Mouse (Mus musculus) B cell, adult 2 months (primary cell): ENCODE measurements around the gene Cldn4.
"Not testable (repeated sequence)": the region's sequence is repeated elsewhere in the genome, so short reads cannot be mapped to it uniquely, and the experiment has no call there.

Experiments used
- DNase-seq, 2 experiments: peaks; one replicate each; pipeline ENCODE4 v3.0.0; 2022

Gene Cldn4

DNA sequence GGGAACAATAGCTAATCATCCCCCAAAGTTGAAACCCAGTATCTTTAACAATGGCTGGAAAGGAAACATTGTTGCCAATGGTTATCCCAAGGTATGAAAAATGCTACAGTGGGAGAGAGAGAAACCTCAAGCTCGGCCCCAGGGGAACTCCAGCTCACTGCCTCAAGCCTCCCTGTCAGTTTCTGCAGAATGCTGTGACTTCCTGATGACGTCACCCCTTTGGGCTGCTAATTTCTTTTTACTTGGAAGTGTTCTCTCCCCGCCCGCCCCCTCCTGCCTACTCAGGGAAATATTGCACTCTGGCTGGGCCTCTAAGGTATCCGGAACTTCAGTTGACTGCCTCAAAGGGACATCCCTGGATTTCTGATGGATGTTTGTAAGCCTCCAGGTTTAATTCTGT is 16.8 kb upstream of the Cldn4 start:
- no peak for DNase-seq

- no peak for DNase-seq
Measured at GRCm38 (mm10) chr5:134961519-134961918, 14.8 kb upstream of the Cldn4 start.

- DNase-seq: no peak
Measured at GRCm38 (mm10) chr5:134960430-134960829, 13.7 kb upstream of the Cldn4 start.

DNA sequence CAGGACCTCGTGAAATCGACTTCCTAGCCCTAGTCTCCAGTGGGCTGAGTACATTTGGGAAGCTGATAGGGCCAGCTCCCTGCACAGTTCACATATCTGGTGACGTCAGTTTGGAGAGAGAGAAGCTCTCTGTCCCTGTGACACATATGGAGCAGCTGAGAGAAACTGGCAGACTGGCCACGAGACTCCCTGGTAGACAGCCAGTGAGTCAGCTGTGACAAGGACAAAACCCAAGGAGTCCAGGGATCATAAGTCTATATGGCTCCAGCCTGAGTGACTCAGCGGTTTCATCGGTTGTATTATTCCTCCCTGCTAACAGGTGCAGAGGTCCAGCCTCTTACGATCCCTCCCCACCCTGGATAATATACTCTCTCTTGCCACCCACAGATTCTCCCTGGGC is 12.4 kb upstream of the Cldn4 start:
- DNase-seq: no peak

DNA sequence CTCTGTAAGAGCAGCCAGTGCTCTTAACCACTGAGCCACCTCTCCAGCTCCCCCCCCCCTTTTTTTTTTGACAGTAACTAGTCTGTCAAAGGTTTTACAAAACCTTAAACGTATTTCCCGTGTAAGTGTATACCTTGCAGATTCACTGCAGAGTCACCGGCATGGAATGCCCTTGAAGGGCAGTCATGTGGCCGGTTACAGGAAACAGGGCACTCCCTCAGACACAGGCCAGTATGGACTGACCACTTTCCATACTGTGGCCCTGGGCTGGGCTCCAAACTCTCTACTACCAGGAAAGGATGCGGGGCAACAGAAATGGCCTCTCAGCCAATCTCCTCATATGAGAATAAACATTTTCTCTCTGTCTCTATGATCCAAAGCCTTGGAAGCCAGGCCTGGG is 8.8 kb upstream of the Cldn4 start:
- no peak for DNase-seq

DNA sequence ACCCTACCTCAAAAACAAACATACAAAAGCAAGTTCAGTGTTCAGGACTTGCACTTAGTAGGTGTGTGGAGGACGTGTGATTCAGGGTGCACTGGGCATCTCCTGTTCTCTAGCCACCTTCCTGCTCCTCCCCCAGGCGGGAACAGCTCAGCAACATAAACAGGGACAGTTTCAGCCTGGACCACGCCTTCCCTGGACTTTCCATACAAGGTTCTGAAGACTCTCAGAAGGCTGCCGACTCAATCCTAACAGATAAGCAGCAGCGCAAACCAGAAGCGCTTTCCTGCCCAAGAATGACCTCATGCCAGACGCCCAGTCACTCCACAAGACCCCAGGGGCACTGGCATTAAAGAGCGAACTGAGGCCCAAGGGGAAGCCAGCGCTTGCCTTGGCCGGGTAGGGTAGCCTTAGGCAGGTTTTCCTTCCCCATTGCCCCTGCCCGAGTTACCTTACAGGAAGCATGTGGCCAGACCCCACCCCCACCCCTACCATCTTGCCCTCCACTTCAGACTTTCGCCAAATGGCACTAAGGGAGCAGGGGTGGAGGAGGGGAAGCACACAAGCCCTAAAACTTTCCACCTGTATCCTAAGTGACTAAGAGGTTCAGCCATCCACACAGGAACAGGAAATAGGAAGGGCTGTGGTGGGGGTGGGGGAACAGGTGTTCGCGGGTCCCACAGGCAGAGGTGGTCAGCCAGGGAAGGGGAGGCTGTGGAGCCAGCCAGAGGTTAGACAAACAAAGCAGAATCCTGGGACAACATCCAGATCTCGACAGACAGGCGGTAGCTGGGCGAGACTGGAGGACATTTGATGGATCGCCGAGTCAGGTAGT is 4.5 kb upstream of the Cldn4 start:
- DNase-seq: no peak

DNA sequence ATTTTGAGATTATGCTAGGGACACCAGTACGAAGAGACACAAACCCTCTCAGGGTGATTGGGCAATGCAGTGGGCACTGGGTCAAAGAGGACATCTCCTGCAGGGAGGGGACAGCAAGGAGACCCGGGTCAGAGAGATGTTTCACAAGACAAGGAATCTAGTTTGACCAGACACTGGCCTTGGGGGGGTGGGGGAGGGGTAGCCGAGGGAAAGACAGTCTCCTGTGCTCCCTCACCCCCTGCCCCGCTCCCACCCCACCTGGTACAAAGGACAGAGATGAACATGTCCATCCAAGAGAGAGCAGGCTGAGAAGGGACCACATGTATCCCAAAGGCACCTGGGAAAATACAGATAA is 1.3 kb upstream of the Cldn4 start:
- DNase-seq: no peak

DNA sequence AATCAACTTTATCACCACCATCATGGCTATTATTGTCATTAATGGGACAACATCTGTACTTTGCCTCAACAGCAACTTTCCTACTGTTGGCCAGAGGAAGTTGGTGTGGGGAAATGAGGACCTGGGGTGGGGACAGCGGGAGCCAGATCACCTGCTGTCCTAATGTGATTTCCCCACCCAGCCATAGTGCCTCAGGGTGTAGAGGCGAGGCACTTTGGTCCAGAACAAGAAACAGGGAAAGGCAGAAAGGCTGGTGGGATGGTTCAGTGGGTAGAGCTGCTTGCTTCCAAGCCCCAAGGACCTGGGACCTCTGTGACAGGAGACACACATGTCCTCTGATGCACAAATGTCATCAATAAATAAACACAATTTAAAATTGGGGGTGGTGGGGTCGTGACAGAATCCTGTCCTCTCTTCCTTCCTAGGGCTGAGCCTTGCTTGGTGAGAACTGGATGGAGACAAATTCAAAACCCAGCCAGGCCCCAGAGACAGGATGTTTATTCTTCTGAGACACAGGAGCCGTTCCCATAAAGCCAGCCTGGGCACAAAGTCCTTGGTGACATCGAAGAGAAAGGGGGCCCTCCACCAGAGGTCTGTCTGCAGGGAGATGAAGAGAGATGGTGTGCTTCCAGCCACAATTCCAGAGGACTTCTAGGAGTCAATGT is 818 bp upstream of the Cldn4 start:
- no peak for DNase-seq

GRCm38 (mm10) chr5:134946063-134946856 is 474 bp downstream of the Cldn4 start:
- DNase-seq: no peak

GRCm38 (mm10) chr5:134945266-134945959 is 1.3 kb downstream of the Cldn4 start:
- no peak for DNase-seq

- DNase-seq: no peak
Measured at GRCm38 (mm10) chr5:134944179-134944578, 2.6 kb downstream of the Cldn4 start.

GRCm38 (mm10) chr5:134942740-134943139 is 4.0 kb downstream of the Cldn4 start:
- no peak for DNase-seq

GRCm38 (mm10) chr5:134941472-134942209 is 5.1 kb downstream of the Cldn4 start:
- DNase-seq: no peak

DNA sequence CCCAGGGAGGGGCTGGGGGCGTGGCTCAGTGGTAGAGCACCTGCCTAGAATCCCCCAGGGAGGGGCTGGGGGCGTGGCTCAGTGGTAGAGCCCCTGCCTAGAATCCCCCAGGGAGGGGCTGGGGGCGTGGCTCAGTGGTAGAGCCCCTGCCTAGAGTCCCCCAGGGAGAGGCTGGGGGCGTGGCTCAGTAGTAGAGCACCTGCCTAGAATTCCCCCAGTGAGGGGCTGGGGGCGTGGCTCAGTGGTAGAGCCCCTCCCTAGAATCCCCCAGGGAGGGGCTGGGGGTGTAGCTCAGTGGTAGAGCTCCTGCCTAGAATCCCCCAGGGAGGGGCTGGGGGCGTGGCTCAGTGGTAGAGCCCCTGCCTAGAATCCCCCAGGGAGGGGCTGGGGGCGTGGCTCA is 7.2 kb downstream of the Cldn4 start:
- DNase-seq: not testable (repeated sequence)

- DNase-seq: no peak
Measured at GRCm38 (mm10) chr5:134939069-134939468, 7.7 kb downstream of the Cldn4 start.

- no peak for DNase-seq
Measured at GRCm38 (mm10) chr5:134936626-134937185, 10.0 kb downstream of the Cldn4 start.

DNA sequence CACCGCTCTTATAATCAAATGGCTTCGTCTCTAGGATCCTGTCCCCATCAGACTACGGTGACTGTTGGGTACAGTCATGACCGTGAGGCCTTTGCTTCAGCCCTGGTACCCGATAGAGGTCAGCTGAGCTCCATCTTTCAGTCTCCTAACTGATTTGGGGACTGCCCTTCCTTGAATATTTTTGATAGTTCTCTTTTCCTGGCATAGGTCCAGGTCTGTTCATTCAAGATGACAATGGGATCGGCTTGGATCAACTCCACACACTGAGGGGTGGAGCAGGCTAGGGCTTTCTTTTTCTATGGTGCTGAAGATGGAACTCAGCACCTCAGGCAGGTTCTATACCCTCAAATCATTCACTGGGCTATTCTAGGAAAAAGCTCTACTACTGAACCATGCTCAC is 10.7 kb downstream of the Cldn4 start:
- no peak for DNase-seq

GRCm38 (mm10) chr5:134934666-134935065 is 12.1 kb downstream of the Cldn4 start:
- DNase-seq: peak; percentile 56 to 67

GRCm38 (mm10) chr5:134933686-134934085 is 13.0 kb downstream of the Cldn4 start:
- DNase-seq: peak in 1 of 2 experiments; percentile 11

DNA sequence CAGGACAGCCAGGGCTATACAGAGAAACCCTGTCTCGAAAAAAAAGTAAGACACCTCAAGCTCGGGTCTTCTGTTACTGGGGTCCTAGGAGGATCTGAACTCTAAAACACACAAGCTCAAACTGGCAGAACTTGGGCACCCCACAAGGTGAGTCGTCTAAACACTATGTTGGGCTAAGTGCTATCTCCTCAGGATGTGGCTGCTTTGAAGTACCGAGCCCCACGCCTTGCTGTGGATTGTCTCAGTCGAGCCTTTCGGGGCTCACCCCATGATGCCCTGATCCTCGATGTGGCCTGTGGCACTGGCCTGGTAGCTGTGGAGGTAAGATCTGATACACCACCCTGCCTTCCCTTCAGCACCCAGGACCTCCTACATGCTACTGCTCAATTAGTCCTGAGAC is 13.5 kb downstream of the Cldn4 start:
- DNase-seq: peak in 1 of 2 experiments; percentile 9

- DNase-seq: peak; percentile 73 to 74
Measured at GRCm38 (mm10) chr5:134932903-134933276, 13.8 kb downstream of the Cldn4 start.
